Mouse (Mus musculus): ENCODE measurements around the gene Prnd. TPM values are rescaled to one million over a fixed set of nuclear protein-coding genes. Genes with fewer than 3 reads are reported as not detected.

Prnd gene
- polyA plus RNA-seq, 1 experiment from 2014 or later: 22.7 TPM

GRCm38 (mm10) chr2:131934243-131934642 is 16.4 kb upstream of the Prnd start:
- Histone ChIP-seq H3K27me3 (ENCODE audit: control insufficient read depth, insufficient read depth, low read length) (no peaks in the 10 kb centered on the region), H3K4me3 (ENCODE audit: low read length) (no peak overlapping the region), H3K9me3 (replicated peaks; ENCODE audit: control insufficient read depth, low read length) (no peaks in the 10 kb centered on the region), H3K9ac (ENCODE audit: low read length) (no peak overlapping the region), H3K36me3 (ENCODE audit: control insufficient read depth, insufficient read depth) (peaks cover 7% of the 10 kb centered on the region), H3K4me2 (ENCODE audit: low read depth, low read length) (no peak overlapping the region), H3K4me1 (ENCODE audit: control insufficient read depth, insufficient read depth, low read length) (peaks cover 11% of the 10 kb centered on the region), H3K27ac (ENCODE audit: low read length) (no peak overlapping the region)
- no peak for ATAC-seq (replicated peaks; ENCODE audit: extremely low read depth, insufficient read depth, low FRiP score)
- 98% methylated on average over 2 of the region's 2 CpGs for WGBS

GRCm38 (mm10) chr2:131935390-131936105 is 15.1 kb upstream of the Prnd start:
- H3K27ac ChIP-seq (ENCODE audit: low read length): peak overlapping the region; percentile 32
- 43% methylated on average over 10 of the region's 10 CpGs for WGBS
- ATAC-seq (replicated peaks; ENCODE audit: extremely low read depth, insufficient read depth, low FRiP score): peak; percentile 71
- no peaks in the 10 kb centered on the region for H3K9me3 ChIP-seq (replicated peaks; ENCODE audit: control insufficient read depth, low read length)
- no peak overlapping the region for H3K4me2 ChIP-seq (ENCODE audit: low read depth, low read length)
- H3K36me3 ChIP-seq (ENCODE audit: control insufficient read depth, insufficient read depth): peaks cover 7% of the 10 kb centered on the region
- H3K9ac ChIP-seq (ENCODE audit: low read length): no peak overlapping the region
- no peak overlapping the region for H3K4me3 ChIP-seq (ENCODE audit: low read length)
- peaks cover 11% of the 10 kb centered on the region for H3K4me1 ChIP-seq (ENCODE audit: control insufficient read depth, insufficient read depth, low read length)
- no peaks in the 10 kb centered on the region for H3K27me3 ChIP-seq (ENCODE audit: control insufficient read depth, insufficient read depth, low read length)

GRCm38 (mm10) chr2:131936410-131936809 is 14.3 kb upstream of the Prnd start:
- no peak for ATAC-seq (replicated peaks; ENCODE audit: extremely low read depth, insufficient read depth, low FRiP score)
- Histone ChIP-seq H3K36me3 (ENCODE audit: control insufficient read depth, insufficient read depth) (peaks cover 7% of the 10 kb centered on the region), H3K27ac (ENCODE audit: low read length) (no peak overlapping the region), H3K4me3 (ENCODE audit: low read length) (no peak overlapping the region), H3K27me3 (ENCODE audit: control insufficient read depth, insufficient read depth, low read length) (no peaks in the 10 kb centered on the region), H3K9ac (ENCODE audit: low read length) (no peak overlapping the region), H3K4me1 (ENCODE audit: control insufficient read depth, insufficient read depth, low read length) (peaks cover 10% of the 10 kb centered on the region), H3K4me2 (ENCODE audit: low read depth, low read length) (no peak overlapping the region), H3K9me3 (replicated peaks; ENCODE audit: control insufficient read depth, low read length) (no peaks in the 10 kb centered on the region)
- 96% methylated on average over 10 of the region's 10 CpGs for whole genome bisulfite sequencing

- peaks cover 9% of the 10 kb centered on the region; the same call in 1 of the 2 replicates for H3K4me1 ChIP-seq (ENCODE audit: control insufficient read depth, insufficient read depth, low read length)
- no peaks in the 10 kb centered on the region for H3K9me3 ChIP-seq (replicated peaks; ENCODE audit: control insufficient read depth, low read length)
- no peak overlapping the region for H3K9ac ChIP-seq (ENCODE audit: low read length)
- no peak for ATAC-seq (replicated peaks; ENCODE audit: extremely low read depth, insufficient read depth, low FRiP score)
- no peaks in the 10 kb centered on the region for H3K27me3 ChIP-seq (ENCODE audit: control insufficient read depth, insufficient read depth, low read length)
- no peak overlapping the region for H3K27ac ChIP-seq (ENCODE audit: low read length)
- WGBS: 42% methylated on average over 8 of the region's 8 CpGs
- H3K4me2 ChIP-seq (ENCODE audit: low read depth, low read length): no peak overlapping the region
- H3K36me3 ChIP-seq (ENCODE audit: control insufficient read depth, insufficient read depth): peaks cover 7% of the 10 kb centered on the region
- H3K4me3 ChIP-seq (ENCODE audit: low read length): no peak overlapping the region
These were observed 11.1 kb upstream of the Prnd start for GRCm38 (mm10) chr2:131939404-131940111.

GRCm38 (mm10) chr2:131940506-131940905 is 10.2 kb upstream of the Prnd start:
- Histone ChIP-seq H3K27me3 (ENCODE audit: control insufficient read depth, insufficient read depth, low read length) (no peaks in the 10 kb centered on the region), H3K27ac (ENCODE audit: low read length) (no peak overlapping the region), H3K9ac (ENCODE audit: low read length) (no peak overlapping the region), H3K9me3 (replicated peaks; ENCODE audit: control insufficient read depth, low read length) (no peaks in the 10 kb centered on the region), H3K4me1 (ENCODE audit: control insufficient read depth, insufficient read depth, low read length) (peaks cover 3% of the 10 kb centered on the region; the same call in 1 of the 2 replicates), H3K36me3 (ENCODE audit: control insufficient read depth, insufficient read depth) (peaks cover 7% of the 10 kb centered on the region), H3K4me3 (ENCODE audit: low read length) (no peak overlapping the region), H3K4me2 (ENCODE audit: low read depth, low read length) (no peak overlapping the region)
- ATAC-seq (replicated peaks; ENCODE audit: extremely low read depth, insufficient read depth, low FRiP score): no peak
- 43% methylated on average over 3 of the region's 3 CpGs for WGBS

GRCm38 (mm10) chr2:131941501-131941900 is 9.2 kb upstream of the Prnd start:
- Histone ChIP-seq H3K36me3 (ENCODE audit: control insufficient read depth, insufficient read depth) (peaks cover 6% of the 10 kb centered on the region), H3K4me3 (ENCODE audit: low read length) (no peak overlapping the region), H3K27me3 (ENCODE audit: control insufficient read depth, insufficient read depth, low read length) (no peaks in the 10 kb centered on the region), H3K9me3 (replicated peaks; ENCODE audit: control insufficient read depth, low read length) (no peaks in the 10 kb centered on the region), H3K27ac (ENCODE audit: low read length) (no peak overlapping the region), H3K9ac (ENCODE audit: low read length) (no peak overlapping the region), H3K4me2 (ENCODE audit: low read depth, low read length) (no peak overlapping the region), H3K4me1 (ENCODE audit: control insufficient read depth, insufficient read depth, low read length) (no peaks in the 10 kb centered on the region)
- no peak for ATAC-seq (replicated peaks; ENCODE audit: extremely low read depth, insufficient read depth, low FRiP score)
- WGBS: 78% methylated on average over 6 of the region's 6 CpGs

GRCm38 (mm10) chr2:131944370-131944769 is 6.3 kb upstream of the Prnd start:
- H3K4me1 ChIP-seq (ENCODE audit: control insufficient read depth, insufficient read depth, low read length): no peaks in the 10 kb centered on the region
- no peaks in the 10 kb centered on the region for H3K27me3 ChIP-seq (ENCODE audit: control insufficient read depth, insufficient read depth, low read length)
- H3K36me3 ChIP-seq (ENCODE audit: control insufficient read depth, insufficient read depth): no peaks in the 10 kb centered on the region
- H3K27ac ChIP-seq (ENCODE audit: low read length): no peak overlapping the region
- no peaks in the 10 kb centered on the region for H3K9me3 ChIP-seq (replicated peaks; ENCODE audit: control insufficient read depth, low read length)
- H3K4me3 ChIP-seq (ENCODE audit: low read length): no peak overlapping the region
- 35% methylated on average over 1 of the region's 1 CpGs for WGBS
- ATAC-seq (replicated peaks; ENCODE audit: extremely low read depth, insufficient read depth, low FRiP score): no peak
- H3K4me2 ChIP-seq (ENCODE audit: low read depth, low read length): no peak overlapping the region
- H3K9ac ChIP-seq (ENCODE audit: low read length): no peak overlapping the region

GRCm38 (mm10) chr2:131945225-131945624 is 5.4 kb upstream of the Prnd start:
- 56% methylated on average over 8 of the region's 8 CpGs for WGBS
- H3K27me3 ChIP-seq (ENCODE audit: control insufficient read depth, insufficient read depth, low read length): no peaks in the 10 kb centered on the region
- H3K4me2 ChIP-seq (ENCODE audit: low read depth, low read length): no peak overlapping the region
- H3K4me1 ChIP-seq (ENCODE audit: control insufficient read depth, insufficient read depth, low read length): no peaks in the 10 kb centered on the region
- H3K4me3 ChIP-seq (ENCODE audit: low read length): no peak overlapping the region
- H3K9me3 ChIP-seq (replicated peaks; ENCODE audit: control insufficient read depth, low read length): no peaks in the 10 kb centered on the region
- no peaks in the 10 kb centered on the region for H3K36me3 ChIP-seq (ENCODE audit: control insufficient read depth, insufficient read depth)
- no peak overlapping the region for H3K27ac ChIP-seq (ENCODE audit: low read length)
- ATAC-seq (replicated peaks; ENCODE audit: extremely low read depth, insufficient read depth, low FRiP score): no peak; the same call in 1 of the 2 replicates
- no peak overlapping the region for H3K9ac ChIP-seq (ENCODE audit: low read length)

GRCm38 (mm10) chr2:131945765-131946164 is 4.9 kb upstream of the Prnd start:
- H3K4me1 ChIP-seq (ENCODE audit: control insufficient read depth, insufficient read depth, low read length): 0 out of 2 replicates have a peak, but pooled peaks cover 3% of the 10 kb centered on the region
- no peak overlapping the region for H3K4me2 ChIP-seq (ENCODE audit: low read depth, low read length)
- WGBS: 73% methylated on average over 6 of the region's 6 CpGs
- no peak for ATAC-seq (replicated peaks; ENCODE audit: extremely low read depth, insufficient read depth, low FRiP score)
- H3K9me3 ChIP-seq (replicated peaks; ENCODE audit: control insufficient read depth, low read length): no peaks in the 10 kb centered on the region
- no peaks in the 10 kb centered on the region for H3K27me3 ChIP-seq (ENCODE audit: control insufficient read depth, insufficient read depth, low read length)
- H3K27ac ChIP-seq (ENCODE audit: low read length): no peak overlapping the region
- no peaks in the 10 kb centered on the region for H3K36me3 ChIP-seq (ENCODE audit: control insufficient read depth, insufficient read depth)
- no peak overlapping the region for H3K4me3 ChIP-seq (ENCODE audit: low read length)
- no peak overlapping the region for H3K9ac ChIP-seq (ENCODE audit: low read length)

Measured in heart, embryonic 16.5 days (tissue).